Mouse (Mus musculus) embryonic stem cell, embryonic (primary cell): ENCODE measurements at regions not wholly inside any gene's neighbourhood (a gene's known extent, or its start where the extent isn't known, plus 50 kb on each side); places are given as distances from the start of the nearest gene placed in this dataset.
"Not testable (repeated sequence)": the region's sequence is repeated elsewhere in the genome, so short reads cannot be mapped to it uniquely, and the experiment has no call there.

Experiments
- CTCF ChIA-PET, 4 experiments: fragments of 300-600 bp in 2 of 4; fragments of 350-600 bp in 2 of 4; sonication (Branson Sonifier 250); formaldehyde crosslinking; loops; one replicate each; lab custom pipeline; 2022; ENCODE audit warnings: inconsistent platforms in 2 of 4; lab: Charles Lee
- POLR2A ChIA-PET, 4 experiments: fragments of 300-600 bp in 2 of 4; fragments of 350-600 bp in 2 of 4; sonication (Branson Sonifier 250); formaldehyde crosslinking; loops; one replicate each; lab custom pipeline; 2022; ENCODE audit warnings: antibody characterized with exemption in 4 of 4, inconsistent platforms in 1 of 4; lab: Charles Lee

GRCm38 (mm10) chr8:96586129-96586528 is 697.8 kb upstream of the Got2 start:
- ChIA-PET POLR2A (no interaction called here), CTCF (no interaction called here)

- ChIA-PET POLR2A (no interaction called here), CTCF (interaction anchor here in 1 of 4 experiments (0.9 kb wide), 1 partner anchor 9 kb away, joined by 4 read pairs; no protein-coding TSS in a partner anchor)
Observed at GRCm38 (mm10) chr8:96552512-96552911, 664.2 kb upstream of the Got2 start.

GRCm38 (mm10) chr8:96550408-96550807 is 662.1 kb upstream of the Got2 start:
- POLR2A ChIA-PET: no interaction called here
- CTCF ChIA-PET: interaction anchor here in 3 of 4 experiments (0.6 to 0.7 kb wide), 5 partner anchors 20 to 890 kb away, joined by 3 to 6 read pairs (median 4); no protein-coding TSS in a partner anchor

GRCm38 (mm10) chr8:96548663-96549062 is 660.3 kb upstream of the Got2 start:
- ChIA-PET CTCF (no interaction called here), POLR2A (interaction anchor here in 1 of 4 experiments (0.6 kb wide), 1 partner anchor 523 kb away, joined by 3 read pairs; no protein-coding TSS in a partner anchor)

GRCm38 (mm10) chr8:96548187-96548586 is 659.8 kb upstream of the Got2 start:
- POLR2A ChIA-PET: no interaction called here
- CTCF ChIA-PET: no interaction called here

- POLR2A ChIA-PET: no interaction called here
- CTCF ChIA-PET: no interaction called here
Observed at GRCm38 (mm10) chr8:96542215-96542614, 653.9 kb upstream of the Got2 start.

GRCm38 (mm10) chr8:96498854-96499253 is 610.5 kb upstream of the Got2 start:
- CTCF ChIA-PET: no interaction called here
- POLR2A ChIA-PET: no interaction called here

- POLR2A ChIA-PET: no interaction called here
Observed at GRCm38 (mm10) chr8:96495406-96495805, 607.1 kb upstream of the Got2 start.

GRCm38 (mm10) chr8:96489804-96490203 is 601.5 kb upstream of the Got2 start:
- POLR2A ChIA-PET: no interaction called here
- CTCF ChIA-PET: no interaction called here

More at GRCm38 (mm10) chr8:96495406-96495805, 607.1 kb upstream of the Got2 start:
- CTCF ChIA-PET: interaction anchor here in 1 of 4 experiments (0.6 kb wide), 1 partner anchor 65 kb away, joined by 3 read pairs; no protein-coding TSS in a partner anchor

GRCm38 (mm10) chr8:96488741-96489453 is 600.5 kb upstream of the Got2 start:
- POLR2A ChIA-PET: no interaction called here
- CTCF ChIA-PET: no interaction called here

- CTCF ChIA-PET: no interaction called here
- POLR2A ChIA-PET: interaction anchor here in 1 of 4 experiments (0.6 to 0.7 kb wide), 2 partner anchors 55 to 84 kb away, joined by 3 to 4 read pairs; no protein-coding TSS in a partner anchor
Observed at GRCm38 (mm10) chr8:96455915-96456314, 567.6 kb upstream of the Got2 start.

- CTCF ChIA-PET: no interaction called here
- POLR2A ChIA-PET: interaction anchor here in 1 of 4 experiments (0.6 to 0.7 kb wide), 2 partner anchors 55 to 84 kb away, joined by 3 to 4 read pairs; no protein-coding TSS in a partner anchor
Observed at GRCm38 (mm10) chr8:96455336-96455735, 567.0 kb upstream of the Got2 start.

GRCm38 (mm10) chr8:96429708-96430107 is 541.4 kb upstream of the Got2 start:
- CTCF ChIA-PET: no interaction called here
- POLR2A ChIA-PET: no interaction called here

GRCm38 (mm10) chr8:96426900-96427299 is 538.6 kb upstream of the Got2 start:
- CTCF ChIA-PET: no interaction called here
- POLR2A ChIA-PET: no interaction called here

GRCm38 (mm10) chr8:96409601-96410000 is 521.3 kb upstream of the Got2 start:
- ChIA-PET POLR2A (no interaction called here), CTCF (no interaction called here)

- POLR2A ChIA-PET: no interaction called here
- CTCF ChIA-PET: interaction anchor here in 1 of 4 experiments (0.7 kb wide), 1 partner anchor 81 kb away, joined by 5 read pairs; no protein-coding TSS in a partner anchor
Observed at GRCm38 (mm10) chr8:96404549-96405145, 516.3 kb upstream of the Got2 start.

GRCm38 (mm10) chr8:96403669-96404068 is 515.3 kb upstream of the Got2 start:
- ChIA-PET POLR2A (no interaction called here), CTCF (no interaction called here)

GRCm38 (mm10) chr8:96399381-96399780 is 511.0 kb upstream of the Got2 start:
- CTCF ChIA-PET: not testable (repeated sequence)
- POLR2A ChIA-PET: interaction anchor here in 1 of 4 experiments (0.6 kb wide), 1 partner anchor 467 kb away, joined by 4 read pairs; no protein-coding TSS in a partner anchor

- POLR2A ChIA-PET: no interaction called here
- CTCF ChIA-PET: no interaction called here
Observed at GRCm38 (mm10) chr8:96393024-96393423, 504.7 kb upstream of the Got2 start.

- ChIA-PET CTCF (no interaction called here), POLR2A (no interaction called here)
Observed at GRCm38 (mm10) chr8:96389251-96389650, 500.9 kb upstream of the Got2 start.
